Mouse (Mus musculus): ENCODE data around the gene Ahrr. TPM values are rescaled to one million over a fixed set of nuclear protein-coding genes. Genes with fewer than 3 reads are reported as not detected.

Gene Ahrr
- polyA plus RNA-seq, 1 experiment from 2014 or later: 1.5 TPM

DNA sequence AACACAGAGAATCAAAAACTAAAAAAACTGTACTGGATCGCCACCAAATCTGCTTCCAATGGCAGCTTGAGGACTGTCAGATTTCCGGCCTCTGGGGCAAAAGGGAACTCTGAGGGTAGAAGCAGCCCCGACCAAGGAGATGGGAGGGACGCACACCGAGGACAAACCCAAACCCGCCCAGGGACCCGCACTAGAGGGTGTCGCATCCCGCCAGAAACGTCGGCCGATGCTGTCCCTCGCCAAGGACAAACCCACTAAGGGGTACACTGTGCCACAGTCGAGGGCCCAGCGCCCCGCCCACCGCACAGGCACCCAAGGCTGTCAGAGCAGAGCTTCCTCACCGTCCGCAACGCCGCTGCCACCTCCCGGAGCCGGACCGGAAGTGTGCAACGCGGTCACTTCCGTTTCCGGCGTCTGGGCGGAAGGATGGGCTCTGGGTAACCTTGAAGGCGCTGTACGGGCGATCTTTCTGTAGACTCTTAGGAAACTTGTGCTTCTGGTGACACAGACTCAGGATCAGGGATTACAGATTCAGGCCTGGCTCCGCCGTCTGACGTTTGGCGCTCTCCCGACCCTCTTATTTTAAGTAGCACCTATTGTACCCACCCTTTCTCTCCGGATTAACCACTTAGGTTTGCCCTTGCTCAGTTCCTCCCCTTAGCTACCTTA lies 83.7 kb downstream of the Ahrr start, which contains the start of gene Exoc3:
Exoc3 (minus strand) TSS at position 416 of the 669 bp plus-strand sequence.
- peak; percentile 88 for DNase-seq (ENCODE audit: extremely low spot score, low spot score)
- H3K27me3 ChIP-seq (ENCODE audit: poor library complexity, severe bottlenecking): no peaks in the 10 kb centered on the region

DNA sequence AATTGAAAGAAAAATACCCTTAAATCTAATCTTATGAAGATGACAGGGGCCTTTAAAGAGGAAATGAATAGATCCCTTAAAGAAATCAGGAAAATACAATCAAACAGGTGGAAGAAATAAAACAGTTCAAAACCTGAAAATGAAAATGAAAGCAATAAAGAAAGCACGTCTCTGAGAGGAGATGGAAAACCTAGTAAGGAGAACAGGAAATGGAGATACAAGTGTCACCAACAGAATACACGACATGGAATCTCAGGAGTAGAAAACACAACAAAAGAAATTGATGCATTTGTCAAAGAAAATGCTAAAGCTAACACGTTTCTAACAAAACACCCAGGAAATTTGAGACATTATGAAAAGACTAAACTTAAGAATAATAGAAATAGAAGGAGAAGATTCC lies 95.7 kb downstream of the Ahrr start:
- H3K27ac ChIP-seq: no peak overlapping the region
- H3K4me1 ChIP-seq: no peaks in the 10 kb centered on the region
- peaks cover 59% of the 10 kb centered on the region for H3K36me3 ChIP-seq (replicated peaks)
- WGBS: 88% methylated on average over 3 of the region's 3 CpGs
- H3K27me3 ChIP-seq (ENCODE audit: poor library complexity, severe bottlenecking): no peaks in the 10 kb centered on the region
- no peak for DNase-seq (ENCODE audit: extremely low spot score, low spot score)
- no peaks in the 10 kb centered on the region for H3K9me3 ChIP-seq
- no peak overlapping the region for H3K4me3 ChIP-seq

More for the DNA sequence above, 83.7 kb downstream of the Ahrr start, which contains the start of gene Exoc3:
- Histone ChIP-seq H3K27ac (peak within 1 kb of the TSS; percentile 88), H3K9me3 (no peaks in the 10 kb centered on the region), H3K4me1 (peaks cover 22% of the 10 kb centered on the region), H3K4me3 (peak within 1 kb of the TSS; percentile 72), H3K36me3 (replicated peaks) (peaks cover 27% of the 10 kb centered on the region)
- under 1% methylated on average over 39 of the region's 39 CpGs for WGBS

DNA sequence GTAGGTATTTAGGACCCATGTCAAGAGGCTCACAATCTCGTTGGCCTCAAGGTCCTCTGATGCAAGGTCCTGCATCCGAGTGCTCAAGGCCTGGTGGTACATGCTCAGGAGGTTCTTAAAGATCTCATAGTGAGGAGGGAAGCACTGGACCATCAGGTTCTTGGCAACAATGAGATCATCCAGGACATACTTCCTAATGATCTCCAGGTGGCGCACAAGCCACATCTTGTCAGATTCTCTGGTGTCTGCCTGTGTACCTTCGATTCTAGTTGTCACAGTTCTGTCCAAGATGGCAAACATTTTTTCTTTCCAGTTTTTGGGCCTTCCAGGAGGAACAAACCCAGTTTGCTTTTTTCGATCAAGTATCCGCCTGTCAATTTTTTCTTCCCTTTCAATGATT lies 99.5 kb downstream of the Ahrr start:
- H3K27ac ChIP-seq: no peak overlapping the region
- no peaks in the 10 kb centered on the region for H3K4me1 ChIP-seq
- peaks cover 71% of the 10 kb centered on the region for H3K36me3 ChIP-seq (replicated peaks)
- no peak for DNase-seq (ENCODE audit: extremely low spot score, low spot score)
- no peak overlapping the region for H3K4me3 ChIP-seq
- H3K27me3 ChIP-seq (ENCODE audit: poor library complexity, severe bottlenecking): no peaks in the 10 kb centered on the region
- no peaks in the 10 kb centered on the region for H3K9me3 ChIP-seq
- WGBS: 86% methylated on average over 6 of the region's 6 CpGs

DNA sequence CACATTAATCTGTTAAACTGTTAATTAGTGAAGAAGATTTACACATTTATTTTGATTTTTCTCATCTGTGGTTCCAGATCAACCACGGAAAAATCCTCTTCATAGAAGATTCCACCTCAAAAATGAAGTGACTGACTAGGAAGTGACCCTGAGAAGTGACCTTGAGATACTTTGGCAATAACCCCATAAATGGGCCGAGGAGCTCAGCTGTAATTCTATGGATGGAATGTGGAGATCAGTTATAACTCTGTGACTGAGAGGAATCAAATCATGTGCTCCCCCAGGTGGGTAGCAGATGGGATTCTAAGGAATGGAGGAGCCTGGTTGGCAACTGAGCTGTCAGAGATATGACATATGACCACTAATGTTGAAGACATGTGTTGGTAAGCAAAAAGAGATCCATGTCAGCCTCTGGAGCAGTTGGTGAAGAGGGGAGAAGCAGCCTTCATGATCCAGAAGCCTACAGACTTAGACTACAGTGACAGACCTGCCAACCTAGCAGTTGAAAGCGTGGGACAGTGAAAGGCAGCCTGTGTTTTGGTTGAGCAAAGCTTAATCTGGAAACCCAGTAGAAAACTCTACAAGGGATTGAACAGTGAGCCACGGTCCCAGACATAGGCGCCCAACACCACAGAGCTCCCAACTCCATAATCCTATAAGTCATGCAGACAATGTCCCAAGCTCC lies 109.0 kb downstream of the Ahrr start:
- no peaks in the 10 kb centered on the region for H3K27me3 ChIP-seq (ENCODE audit: poor library complexity, severe bottlenecking)
- H3K27ac ChIP-seq: no peak overlapping the region
- 90% methylated on average over 5 of the region's 5 CpGs for WGBS
- no peaks in the 10 kb centered on the region for H3K9me3 ChIP-seq
- H3K4me3 ChIP-seq: no peak overlapping the region
- no peaks in the 10 kb centered on the region for H3K4me1 ChIP-seq
- H3K36me3 ChIP-seq (replicated peaks): peaks cover 87% of the 10 kb centered on the region
- no peak for DNase-seq (ENCODE audit: extremely low spot score, low spot score)

DNA sequence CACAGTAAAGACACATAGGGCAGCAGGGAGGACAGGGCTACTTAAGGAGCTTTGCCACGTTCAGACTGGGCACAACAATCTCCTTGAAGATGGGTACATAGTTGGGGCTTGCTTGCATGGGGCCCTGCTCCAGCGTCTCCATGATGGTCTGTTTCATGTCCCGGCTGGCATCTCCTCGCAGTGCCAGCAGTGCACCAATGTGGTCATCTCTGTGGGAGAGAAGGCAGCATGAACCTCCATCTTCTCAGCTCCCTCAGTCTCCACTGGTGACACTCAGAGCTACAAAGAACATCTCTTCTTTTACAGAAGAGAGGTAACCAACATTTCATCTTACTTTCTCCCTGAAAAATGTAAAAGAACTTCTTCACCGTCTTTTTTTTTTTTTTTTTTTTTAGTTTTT lies 120.1 kb downstream of the Ahrr start:
- Histone ChIP-seq H3K9me3 (no peaks in the 10 kb centered on the region), H3K27ac (no peak overlapping the region), H3K4me1 (peaks cover 3% of the 10 kb centered on the region), H3K4me3 (no peak overlapping the region), H3K27me3 (ENCODE audit: poor library complexity, severe bottlenecking) (no peaks in the 10 kb centered on the region), H3K36me3 (replicated peaks) (peaks cover 67% of the 10 kb centered on the region)
- no peak for DNase-seq (ENCODE audit: extremely low spot score, low spot score)
- 92% methylated on average over 5 of the region's 5 CpGs for WGBS

DNA sequence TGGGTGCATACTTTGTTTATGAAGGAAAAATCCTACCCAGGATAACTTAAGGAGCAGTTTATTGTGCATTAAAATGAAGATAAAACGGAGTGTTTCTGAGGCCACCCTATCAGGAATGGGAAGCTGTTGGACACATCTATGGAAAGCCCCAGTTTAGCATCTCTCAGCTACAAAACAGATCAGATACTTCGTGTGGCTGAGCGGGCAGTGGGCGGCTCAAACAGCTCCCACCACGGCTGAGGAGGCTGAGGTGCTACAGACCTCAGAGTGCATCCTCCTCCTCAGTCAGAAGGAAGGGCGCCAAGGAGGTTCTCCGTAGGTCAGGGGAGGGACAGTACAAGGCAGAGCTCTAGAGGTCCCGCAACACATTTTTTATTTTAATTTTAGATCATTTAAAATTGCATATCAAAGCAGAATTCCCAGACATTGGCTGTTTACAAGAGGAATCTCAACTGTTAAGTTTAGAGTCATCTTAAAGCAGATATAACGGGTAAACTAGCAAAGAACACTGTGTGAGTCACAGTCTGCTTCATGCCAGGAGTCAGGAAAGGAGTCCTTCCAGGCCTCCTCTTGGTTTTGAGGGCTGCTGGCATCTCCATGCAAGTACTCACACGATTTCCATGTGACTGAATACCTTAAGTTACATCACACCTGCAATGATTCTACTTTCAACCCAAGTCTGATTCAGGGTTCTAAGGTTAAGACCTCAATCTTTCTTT lies 122.5 kb downstream of the Ahrr start:
- Histone ChIP-seq H3K4me1 (peaks cover 11% of the 10 kb centered on the region), H3K27me3 (ENCODE audit: poor library complexity, severe bottlenecking) (no peaks in the 10 kb centered on the region; the same call in 1 of the 2 replicates), H3K36me3 (replicated peaks) (peaks cover 49% of the 10 kb centered on the region), H3K27ac (no peak overlapping the region), H3K4me3 (no peak overlapping the region), H3K9me3 (no peaks in the 10 kb centered on the region)
- WGBS: 89% methylated on average over 10 of the region's 10 CpGs
- no peak for DNase-seq (ENCODE audit: extremely low spot score, low spot score)

DNA sequence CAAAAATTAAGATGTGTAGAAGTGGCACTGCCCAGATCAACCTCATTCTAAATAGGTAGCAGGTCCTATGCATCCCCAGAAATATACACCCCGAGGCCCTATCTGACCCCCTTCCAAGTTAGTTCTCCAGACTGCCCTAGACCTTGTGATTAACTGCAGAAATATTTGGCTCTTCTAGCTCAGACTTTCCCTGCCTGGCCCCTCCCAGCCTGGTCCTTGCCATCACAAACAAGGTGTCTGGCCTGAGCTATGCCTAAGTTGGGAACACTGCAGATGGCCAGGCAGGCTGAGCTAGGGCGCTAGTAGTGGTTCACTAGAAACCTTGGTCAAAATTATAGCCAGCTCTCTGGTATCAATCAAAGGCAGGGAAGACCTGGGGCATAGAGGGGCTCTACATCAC lies 124.6 kb downstream of the Ahrr start:
- WGBS: 90% methylated on average over 2 of the region's 2 CpGs
- Histone ChIP-seq H3K4me3 (no peak overlapping the region), H3K27me3 (ENCODE audit: poor library complexity, severe bottlenecking) (no peaks in the 10 kb centered on the region; the same call in 1 of the 2 replicates), H3K9me3 (no peaks in the 10 kb centered on the region), H3K4me1 (peaks cover 11% of the 10 kb centered on the region), H3K27ac (no peak overlapping the region), H3K36me3 (replicated peaks) (peaks cover 28% of the 10 kb centered on the region)
- DNase-seq (ENCODE audit: extremely low spot score, low spot score): no peak

DNA sequence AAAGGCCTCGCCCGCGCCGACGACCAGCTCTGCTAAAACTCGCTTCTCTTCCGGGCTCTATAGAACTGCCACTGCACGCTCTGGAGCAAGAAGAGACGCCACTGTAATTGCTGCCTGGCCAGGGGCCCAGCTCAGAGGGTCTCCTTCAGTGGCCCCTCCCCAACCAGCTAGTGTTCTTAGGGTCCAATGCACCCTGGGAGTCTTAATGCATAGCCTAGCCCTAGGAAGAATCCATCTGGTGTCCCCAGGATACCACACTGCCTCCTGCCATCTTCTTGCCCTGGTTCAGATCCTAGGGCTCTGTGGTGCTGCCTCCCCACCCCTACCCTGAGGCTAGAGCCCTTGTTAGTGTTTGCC lies 125.1 kb downstream of the Ahrr start:
- Histone ChIP-seq H3K4me1 (peaks cover 11% of the 10 kb centered on the region), H3K36me3 (replicated peaks) (peaks cover 23% of the 10 kb centered on the region), H3K27ac (peak overlapping the region; percentile 74), H3K9me3 (no peaks in the 10 kb centered on the region), H3K4me3 (peak overlapping the region; percentile 53), H3K27me3 (ENCODE audit: poor library complexity, severe bottlenecking) (no peaks in the 10 kb centered on the region; the same call in 1 of the 2 replicates)
- DNase-seq (ENCODE audit: extremely low spot score, low spot score): no peak
- WGBS: 20% methylated on average over 9 of the region's 9 CpGs

DNA sequence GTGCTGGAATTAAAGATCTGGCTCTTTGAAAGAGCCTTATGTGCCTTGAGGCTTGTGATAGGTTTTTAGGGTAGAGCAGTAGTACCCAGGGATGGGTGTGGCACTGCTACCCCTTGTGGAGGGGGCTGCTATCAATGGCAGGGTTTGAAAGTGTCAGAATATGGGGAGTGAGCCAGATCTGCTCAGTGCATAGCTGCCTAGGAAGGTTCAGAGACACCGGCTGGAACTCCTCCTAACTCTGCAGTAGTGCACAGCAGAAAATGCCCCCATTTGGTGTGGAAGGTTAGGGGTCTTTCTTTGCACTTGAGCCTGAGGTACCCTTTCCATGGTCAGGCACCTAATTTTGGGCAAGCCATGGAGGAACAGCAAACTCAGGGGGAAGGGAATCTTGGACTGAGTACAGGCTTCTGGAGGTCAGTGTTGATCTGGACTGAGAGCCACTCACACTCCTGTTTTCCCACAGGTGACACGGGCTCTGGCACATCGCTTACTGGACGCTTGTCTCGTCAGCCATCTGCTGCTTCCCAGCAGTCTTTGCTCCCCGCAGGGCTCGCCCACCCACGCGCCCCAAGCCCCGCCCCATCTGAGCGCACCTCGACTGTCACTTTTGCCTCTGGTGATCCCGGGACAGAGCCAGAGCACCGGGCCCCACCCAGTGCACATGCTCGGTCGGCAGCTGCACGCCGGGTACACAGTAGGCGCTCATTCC lies 125.6 kb downstream of the Ahrr start:
- Histone ChIP-seq H3K36me3 (replicated peaks) (peaks cover 18% of the 10 kb centered on the region), H3K27me3 (ENCODE audit: poor library complexity, severe bottlenecking) (no peaks in the 10 kb centered on the region; the same call in 1 of the 2 replicates), H3K4me3 (peak overlapping the region; percentile 53), H3K27ac (peak overlapping the region; percentile 74), H3K9me3 (no peaks in the 10 kb centered on the region), H3K4me1 (peaks cover 11% of the 10 kb centered on the region)
- DNase-seq (ENCODE audit: extremely low spot score, low spot score): peak; percentile 40
- 13% methylated on average over 19 of the region's 19 CpGs for WGBS

Other genes starting within 250 kb of the Ahrr start
- gene Cep72, start 230.0 kb downstream of the Ahrr start, polyA plus RNA-seq (2016; fragmentation: Nextera tagmentation; extraction: Ambion mirVana): 23.7 and 25.7 TPM in 2 replicates
- gene Slc9a3, start 170.9 kb downstream of the Ahrr start, polyA plus RNA-seq (2016; fragmentation: Nextera tagmentation; extraction: Ambion mirVana): not detected in 2 replicates
- 81.8 and 81.9 TPM in 2 replicates for gene Exoc3, start 83.6 kb downstream of the Ahrr start, polyA plus RNA-seq (2016; fragmentation: Nextera tagmentation; extraction: Ambion mirVana)
- gene Pdcd6, start 25.2 kb upstream of the Ahrr start, polyA plus RNA-seq (2016; fragmentation: Nextera tagmentation; extraction: Ambion mirVana): 129 and 130 TPM in 2 replicates
- gene Sdha, start 57.9 kb upstream of the Ahrr start, polyA plus RNA-seq (2016; fragmentation: Nextera tagmentation; extraction: Ambion mirVana): 274 and 282 TPM in 2 replicates
- gene Ccdc127, start 58.0 kb upstream of the Ahrr start, polyA plus RNA-seq (2016; fragmentation: Nextera tagmentation; extraction: Ambion mirVana): 52.4 and 56.7 TPM in 2 replicates
- gene Lrrc14b, start 71.7 kb upstream of the Ahrr start, polyA plus RNA-seq (2016; fragmentation: Nextera tagmentation; extraction: Ambion mirVana): not detected in 2 replicates
- gene Zfp72, start 98.5 kb upstream of the Ahrr start, polyA plus RNA-seq (2016; fragmentation: Nextera tagmentation; extraction: Ambion mirVana): 4.3 and 6.5 TPM in 2 replicates
- gene Ftl1-ps1, start 107.4 kb upstream of the Ahrr start, polyA plus RNA-seq (2016; fragmentation: Nextera tagmentation; extraction: Ambion mirVana): 77.3 and 88.6 TPM in 2 replicates
- 21.3 and 23.4 TPM in 2 replicates for gene Zfp825, start 201.7 kb upstream of the Ahrr start, polyA plus RNA-seq (2016; fragmentation: Nextera tagmentation; extraction: Ambion mirVana)

Measured in forebrain, embryonic 10.5 days (tissue).